Mouse (Mus musculus) neural tube, embryonic 11.5 days (tissue): ENCODE results near the gene Per1. TPM values are rescaled to one million over a fixed set of nuclear protein-coding genes. Genes with fewer than 3 reads are reported as not detected.

Experiments used
- ATAC-seq: fragments of 200-750 bp; cut with Nextera tagmentation; 2 replicates; pipeline ENCODE4 v1.8.0; 2017; ENCODE audit warnings: moderate number of reproducible peaks, mild to moderate bottlenecking, moderate TSS enrichment, moderate library complexity; ENCODE audit not compliant: insufficient read depth, low FRiP score, low TSS enrichment
- DNase-seq: peaks from one replicate; pipeline ENCODE4 v3.0.0-alpha.2; 2015; ENCODE audit warnings: low spot score
- H3K27ac ChIP-seq: fragments of 300-500 bp; sonication (generic); 2 replicates; pipeline ENCODE4 v1.5.1; 2014; ENCODE audit warnings: low read depth, mild to moderate bottlenecking, low read length
- H3K27me3 ChIP-seq: fragments of 300-500 bp; sonication (generic); 2 replicates; pipeline ENCODE4 v1.6.1; 2014; ENCODE audit warnings: mild to moderate bottlenecking, low read length, mixed read lengths; ENCODE audit not compliant: control insufficient read depth, insufficient read depth
- H3K36me3 ChIP-seq: fragments of 300-500 bp; sonication (generic); 2 replicates; pipeline ENCODE4 v1.6.1; 2014; ENCODE audit warnings: mild to moderate bottlenecking, low read length, moderate library complexity, mixed read lengths; ENCODE audit not compliant: control insufficient read depth, insufficient read depth
- H3K4me1 ChIP-seq: fragments of 300-500 bp; sonication (generic); 2 replicates; pipeline ENCODE4 v1.6.1; 2014; ENCODE audit warnings: low read length, mixed read lengths; ENCODE audit not compliant: control insufficient read depth, insufficient read depth
- H3K4me2 ChIP-seq: fragments of 300-500 bp; sonication (generic); 2 replicates; pipeline ENCODE4 v1.6.1; 2014; ENCODE audit warnings: low read depth, mild to moderate bottlenecking, moderate library complexity
- H3K4me3 ChIP-seq: fragments of 300-500 bp; sonication (generic); 2 replicates; pipeline ENCODE4 v1.5.1; 2014; ENCODE audit warnings: low read depth, low read length
- H3K9ac ChIP-seq: fragments of 300-500 bp; sonication (generic); 2 replicates; pipeline ENCODE4 v1.6.1; 2014; ENCODE audit warnings: mild to moderate bottlenecking, low read length
- H3K9me3 ChIP-seq: fragments of 300-500 bp; sonication (generic); 2 replicates; pipeline ENCODE4 v1.6.1; 2016; ENCODE audit warnings: low read length; ENCODE audit not compliant: control insufficient read depth
- WGBS: fragments of 180-500 bp; shearing (Covaris S2); extraction: QIAGEN DNeasy Blood & Tissue Kit; methylation state at CpG from one replicate; pipeline ENCODE4 v1.1.7; 2014; 5-methylcytosine and 5-hydroxymethylcytosine counted together
- polyA plus RNA-seq: library from polyadenylated mRNA; unstranded; fragments of >200 nt; fragmentation: Nextera tagmentation; extraction: Ambion mirVana; gene quantifications from 2 replicates; pipeline ENCODE4 v1.2.1, GENCODE M21; 2014

The Per1 gene
- polyA plus RNA-seq, 1 experiment from 2014 or later, result 10.9 TPM

- ATAC-seq (no peak), DNase-seq (no peak)
- H3K4me2 ChIP-seq, result no peak overlapping the region; the same call in 1 of the 2 replicates
- no peaks in the 10 kb centered on the region for H3K27me3 ChIP-seq
- peaks cover 35% of the 10 kb centered on the region for H3K36me3 ChIP-seq
- 88% methylated on average over 6 of the region's 6 CpGs for WGBS
- H3K27ac ChIP-seq, result no peak overlapping the region
- H3K4me3 ChIP-seq, result no peak overlapping the region
- H3K9me3 ChIP-seq, result no peaks in the 10 kb centered on the region
- H3K9ac ChIP-seq, result no peak overlapping the region
- 0 out of 2 replicates have a peak, but pooled peaks cover under 1% of the 10 kb centered on the region for H3K4me1 ChIP-seq
Measured at GRCm38 (mm10) chr11:69105227-69105626, 10.2 kb downstream of the Per1 start.

DNA sequence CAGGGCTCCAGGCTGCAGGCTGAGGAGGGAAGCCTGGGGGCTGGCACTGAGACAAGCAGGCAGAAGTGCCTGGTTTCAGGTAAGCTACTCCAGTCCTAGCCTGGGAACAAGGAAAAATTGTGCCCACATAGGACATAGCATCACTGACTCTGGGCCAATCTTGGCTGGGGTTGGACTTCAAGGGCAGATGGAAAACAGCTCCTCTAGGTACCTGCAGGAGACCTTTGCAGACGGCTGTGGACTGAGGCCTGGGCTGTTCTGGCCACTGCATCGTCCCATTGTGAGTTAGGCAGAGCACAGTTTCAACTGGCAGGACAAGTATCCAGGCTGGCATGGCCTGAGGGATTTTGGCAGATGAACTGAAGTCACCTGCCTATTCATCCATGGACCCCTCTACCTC is 10.8 kb downstream of the Per1 start:
- peaks cover 35% of the 10 kb centered on the region for H3K36me3 ChIP-seq
- ATAC-seq, result no peak

GRCm38 (mm10) chr11:69106299-69106698 is 11.3 kb downstream of the Per1 start:
- no peak for ATAC-seq

More for the DNA sequence above, 10.8 kb downstream of the Per1 start:
- H3K4me1 ChIP-seq, result no peaks in the 10 kb centered on the region
- DNase-seq, result no peak
- H3K27me3 ChIP-seq, result no peaks in the 10 kb centered on the region
- H3K9ac ChIP-seq, result no peak overlapping the region
- no peak overlapping the region for H3K4me3 ChIP-seq
- no peaks in the 10 kb centered on the region for H3K9me3 ChIP-seq
- no peak overlapping the region for H3K27ac ChIP-seq
- H3K4me2 ChIP-seq, result no peak overlapping the region
- 84% methylated on average over 2 of the region's 2 CpGs for WGBS

DNA sequence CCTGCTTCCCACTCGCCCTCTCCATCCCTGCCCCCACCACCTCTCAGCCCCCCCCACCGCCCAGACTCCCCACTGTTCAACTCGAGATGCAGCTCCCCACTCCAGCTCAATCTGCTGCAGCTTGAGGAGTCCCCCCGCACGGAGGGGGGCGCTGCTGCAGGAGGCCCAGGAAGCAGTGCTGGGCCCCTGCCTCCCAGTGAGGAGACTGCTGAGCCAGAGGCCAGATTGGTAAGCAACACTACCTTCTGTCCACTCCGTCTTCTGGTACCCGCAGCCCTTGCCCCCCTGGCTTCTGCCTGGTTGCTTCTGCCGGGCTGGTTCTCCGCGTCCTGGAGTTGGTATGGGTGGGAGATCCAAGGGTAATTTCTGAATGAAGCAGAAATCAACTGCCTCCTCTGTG is 11.8 kb downstream of the Per1 start:
- Histone ChIP-seq H3K9ac (no peak overlapping the region), H3K36me3 (peaks cover 33% of the 10 kb centered on the region), H3K27me3 (no peaks in the 10 kb centered on the region), H3K4me2 (no peak overlapping the region), H3K27ac (no peak overlapping the region), H3K9me3 (no peaks in the 10 kb centered on the region), H3K4me1 (peaks cover 6% of the 10 kb centered on the region; the same call in 1 of the 2 replicates), H3K4me3 (no peak overlapping the region)
- ATAC-seq (no peak), DNase-seq (no peak)
- 88% methylated on average over 11 of the region's 11 CpGs for WGBS

More at GRCm38 (mm10) chr11:69106299-69106698, 11.3 kb downstream of the Per1 start:
- H3K4me3 ChIP-seq, result no peak overlapping the region
- peaks cover 2% of the 10 kb centered on the region; the same call in 1 of the 2 replicates for H3K4me1 ChIP-seq
- H3K27me3 ChIP-seq, result no peaks in the 10 kb centered on the region
- no peak overlapping the region for H3K27ac ChIP-seq
- no peaks in the 10 kb centered on the region for H3K9me3 ChIP-seq
- WGBS, result 90% methylated on average over 11 of the region's 11 CpGs
- no peak for DNase-seq
- H3K9ac ChIP-seq, result no peak overlapping the region
- no peak overlapping the region for H3K4me2 ChIP-seq
- peaks cover 35% of the 10 kb centered on the region for H3K36me3 ChIP-seq

- Histone ChIP-seq H3K4me3 (no peak overlapping the region), H3K9me3 (no peaks in the 10 kb centered on the region), H3K36me3 (peaks cover 31% of the 10 kb centered on the region), H3K27me3 (no peaks in the 10 kb centered on the region), H3K9ac (no peak overlapping the region), H3K4me1 (peaks cover 6% of the 10 kb centered on the region; the same call in 1 of the 2 replicates), H3K27ac (no peak overlapping the region), H3K4me2 (no peak overlapping the region)
- ATAC-seq, result no peak
- DNase-seq, result no peak
- WGBS, result 90% methylated on average over 11 of the region's 11 CpGs
Measured at GRCm38 (mm10) chr11:69107676-69108075, 12.7 kb downstream of the Per1 start.

- ATAC-seq, result no peak
Measured at GRCm38 (mm10) chr11:69108223-69108622, 13.2 kb downstream of the Per1 start.

DNA sequence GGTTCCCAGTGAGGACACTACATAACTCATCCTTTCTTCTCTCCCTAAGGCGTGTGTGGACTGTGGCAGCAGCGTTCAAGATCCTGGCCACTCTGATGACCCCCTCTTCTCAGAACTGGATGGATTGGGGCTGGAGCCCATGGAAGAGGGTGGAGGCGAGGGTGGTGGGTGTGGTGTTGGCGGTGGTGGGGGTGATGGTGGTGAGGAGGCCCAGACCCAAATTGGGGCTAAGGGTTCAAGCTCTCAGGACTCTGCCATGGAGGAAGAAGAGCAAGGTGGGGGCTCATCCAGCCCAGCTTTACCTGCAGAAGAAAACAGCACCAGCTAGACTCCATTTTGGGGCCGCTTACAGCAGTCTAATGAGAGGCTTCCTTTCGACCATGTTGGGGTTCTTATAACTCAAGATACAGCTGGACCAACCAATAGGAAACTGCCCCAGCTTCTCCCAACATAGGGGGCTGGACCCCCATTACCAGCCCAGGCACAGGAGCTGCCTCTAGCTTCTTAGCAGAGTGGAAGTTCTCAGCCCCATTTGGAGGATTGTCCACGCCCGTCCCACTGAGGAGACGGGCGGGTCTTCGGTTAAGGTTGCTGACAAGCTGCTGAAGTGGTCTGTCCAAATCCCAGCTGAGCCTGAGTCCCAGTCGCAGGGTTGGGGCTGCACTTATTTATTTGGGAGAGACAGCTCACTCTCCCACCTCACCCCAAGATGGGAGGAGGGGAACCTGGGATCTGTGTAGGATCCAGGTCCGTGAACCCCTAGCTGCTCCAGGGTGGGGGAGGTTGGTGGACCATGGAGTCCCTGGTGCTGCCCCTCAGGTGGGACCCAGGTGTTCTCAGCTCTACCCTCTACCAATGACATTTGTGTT is 14.2 kb downstream of the Per1 start:
- no peak overlapping the region for H3K27ac ChIP-seq
- H3K4me2 ChIP-seq, result 0 out of 2 replicates have a peak overlapping the region, but pooled peaks have one; percentile 9

More at GRCm38 (mm10) chr11:69108223-69108622, 13.2 kb downstream of the Per1 start:
- Histone ChIP-seq H3K9me3 (no peaks in the 10 kb centered on the region), H3K4me1 (peaks cover 6% of the 10 kb centered on the region; the same call in 1 of the 2 replicates), H3K27ac (no peak overlapping the region), H3K36me3 (peaks cover 27% of the 10 kb centered on the region), H3K27me3 (no peaks in the 10 kb centered on the region), H3K4me2 (no peak overlapping the region), H3K9ac (no peak overlapping the region), H3K4me3 (no peak overlapping the region)
- 91% methylated on average over 9 of the region's 9 CpGs for WGBS
- no peak for DNase-seq

DNA sequence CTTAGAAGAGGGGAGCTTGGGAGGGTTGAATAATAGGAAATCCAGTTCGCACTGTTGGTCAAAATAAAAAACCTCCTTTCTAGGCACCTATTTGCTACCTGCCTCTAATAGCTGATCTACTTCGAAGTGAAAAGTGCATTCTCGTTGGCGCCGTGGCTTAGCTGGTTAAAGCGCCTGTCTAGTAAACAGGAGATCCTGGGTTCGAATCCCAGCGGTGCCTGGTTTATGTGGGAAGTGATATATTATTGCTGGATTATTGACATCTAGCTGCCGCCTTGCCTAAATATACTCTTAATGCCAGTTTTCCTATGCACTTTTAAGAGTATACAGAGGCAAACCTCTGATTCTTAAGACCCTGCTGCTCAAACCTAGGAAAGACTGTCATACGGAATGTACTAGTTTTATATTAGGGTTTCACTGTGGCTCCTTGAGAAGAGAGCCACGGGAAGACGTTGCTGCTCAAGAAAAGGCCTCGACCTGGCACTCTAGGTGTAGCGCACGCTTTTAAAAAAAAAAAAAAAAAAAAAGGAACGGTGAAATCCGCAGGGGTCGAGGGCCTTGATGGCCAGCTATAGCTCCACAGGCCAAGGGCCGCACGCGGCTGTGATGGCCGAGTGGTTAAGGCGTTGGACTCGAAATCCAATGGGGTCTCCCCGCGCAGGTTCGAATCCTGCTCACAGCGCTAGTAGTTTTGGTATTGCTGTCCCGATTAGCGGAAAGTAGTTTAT is 15.5 kb downstream of the Per1 start:
- under 1% methylated on average over 30 of the region's 30 CpGs for WGBS

More for the DNA sequence above, 14.2 kb downstream of the Per1 start:
- Histone ChIP-seq H3K9me3 (no peaks in the 10 kb centered on the region), H3K4me1 (peaks cover 6% of the 10 kb centered on the region; the same call in 1 of the 2 replicates), H3K36me3 (peaks cover 18% of the 10 kb centered on the region), H3K9ac (no peak overlapping the region), H3K4me3 (no peak overlapping the region), H3K27me3 (0 out of 2 replicates have a peak, but pooled peaks cover 2% of the 10 kb centered on the region)
- 82% methylated on average over 13 of the region's 13 CpGs for WGBS
- DNase-seq, result no peak
- no peak for ATAC-seq

More for the DNA sequence above, 15.5 kb downstream of the Per1 start:
- no peak overlapping the region for H3K27ac ChIP-seq
- peak overlapping the region; percentile 64 for H3K4me2 ChIP-seq
- H3K36me3 ChIP-seq, result peaks cover 13% of the 10 kb centered on the region
- DNase-seq (peak; percentile 95), ATAC-seq (peak; percentile 65; the same call in 1 of the 2 replicates)
- H3K9me3 ChIP-seq, result no peaks in the 10 kb centered on the region
- 0 out of 2 replicates have a peak, but pooled peaks cover 2% of the 10 kb centered on the region for H3K27me3 ChIP-seq
- peak overlapping the region; percentile 52 for H3K9ac ChIP-seq
- H3K4me3 ChIP-seq, result peak overlapping the region; percentile 44
- peaks cover 6% of the 10 kb centered on the region; the same call in 1 of the 2 replicates for H3K4me1 ChIP-seq
